Mouse (Mus musculus): ENCODE results near the gene Fbxo17. TPM values are rescaled to one million over a fixed set of nuclear protein-coding genes. Genes with fewer than 3 reads are reported as not detected.

Fbxo17 gene
- polyA plus RNA-seq, 1 experiment, result 6.2 TPM

GRCm38 (mm10) chr7:28767462-28767965, 50.9 kb downstream of the Fbxo17 start, which contains the start of gene Nfkbib:
TSS of gene Nfkbib (minus strand) at chr7:28767512.
- no peak within 1 kb of the TSS for H3K27ac ChIP-seq (ENCODE audit: control insufficient read depth, insufficient read depth, low read length)
- DNase-seq, result no peak
- TF ChIP-seq POLR2A (IDR thresholded peaks at IDR 0.05; ENCODE audit: control insufficient read depth, extremely low read depth, insufficient read depth, low read length, poor library complexity) (no peak), CTCF (IDR thresholded peaks at IDR 0.05; ENCODE audit: borderline replicate concordance, control insufficient read depth, extremely low read depth, insufficient read depth, low read length, poor library complexity) (no peak)
- peak within 1 kb of the TSS; percentile 74 for H3K4me3 ChIP-seq (ENCODE audit: control insufficient read depth, insufficient read depth, low read length)
- WGBS, result 79% methylated on average over 7 of the region's 7 CpGs
- H3K4me1 ChIP-seq (replicated peaks; ENCODE audit: control insufficient read depth, insufficient read depth, low read length), result peaks cover 16% of the 10 kb centered on the region
- no peaks in the 10 kb centered on the region for H3K27me3 ChIP-seq (ENCODE audit: control insufficient read depth, insufficient read depth, low read length)
- H3K36me3 ChIP-seq (ENCODE audit: control insufficient read depth, insufficient read depth, low read length), result no peaks in the 10 kb centered on the region

DNA sequence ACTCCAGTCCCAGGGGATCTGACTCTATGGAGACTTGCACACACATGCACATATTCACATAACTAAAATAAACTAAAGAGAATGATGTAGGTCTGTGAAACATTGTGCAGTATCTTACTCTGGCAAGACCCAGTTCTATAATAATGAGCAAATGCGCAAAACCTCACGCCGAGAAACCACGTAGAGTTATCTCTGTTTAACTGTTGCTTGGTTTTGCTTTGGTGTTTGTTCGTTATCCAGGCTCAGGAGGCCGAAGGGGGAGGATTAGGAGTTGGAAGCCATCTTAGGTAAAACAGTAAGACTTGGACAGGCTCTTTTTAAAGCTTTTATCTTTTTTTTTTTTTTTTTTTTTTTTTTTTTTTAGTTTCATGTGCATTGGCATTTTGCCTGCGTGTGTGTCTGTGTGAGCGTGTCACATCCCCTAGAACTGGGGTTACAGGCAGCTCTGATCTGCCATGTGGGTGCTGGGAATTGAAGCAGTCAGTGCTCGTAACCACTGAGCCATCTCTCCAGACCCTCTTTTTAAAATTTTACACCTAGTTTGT, 52.9 kb downstream of the Fbxo17 start:
- no peak for DNase-seq
- TF ChIP-seq CTCF (IDR thresholded peaks at IDR 0.05; ENCODE audit: borderline replicate concordance, control insufficient read depth, extremely low read depth, insufficient read depth, low read length, poor library complexity) (no peak), POLR2A (IDR thresholded peaks at IDR 0.05; ENCODE audit: control insufficient read depth, extremely low read depth, insufficient read depth, low read length, poor library complexity) (no peak)
- Histone ChIP-seq H3K27ac (ENCODE audit: control insufficient read depth, insufficient read depth, low read length) (no peak overlapping the region), H3K4me1 (replicated peaks; ENCODE audit: control insufficient read depth, insufficient read depth, low read length) (peaks cover 16% of the 10 kb centered on the region), H3K27me3 (ENCODE audit: control insufficient read depth, insufficient read depth, low read length) (no peaks in the 10 kb centered on the region), H3K36me3 (ENCODE audit: control insufficient read depth, insufficient read depth, low read length) (no peaks in the 10 kb centered on the region), H3K4me3 (ENCODE audit: control insufficient read depth, insufficient read depth, low read length) (no peak overlapping the region)
- WGBS, result 84% methylated on average over 9 of the region's 9 CpGs

DNA sequence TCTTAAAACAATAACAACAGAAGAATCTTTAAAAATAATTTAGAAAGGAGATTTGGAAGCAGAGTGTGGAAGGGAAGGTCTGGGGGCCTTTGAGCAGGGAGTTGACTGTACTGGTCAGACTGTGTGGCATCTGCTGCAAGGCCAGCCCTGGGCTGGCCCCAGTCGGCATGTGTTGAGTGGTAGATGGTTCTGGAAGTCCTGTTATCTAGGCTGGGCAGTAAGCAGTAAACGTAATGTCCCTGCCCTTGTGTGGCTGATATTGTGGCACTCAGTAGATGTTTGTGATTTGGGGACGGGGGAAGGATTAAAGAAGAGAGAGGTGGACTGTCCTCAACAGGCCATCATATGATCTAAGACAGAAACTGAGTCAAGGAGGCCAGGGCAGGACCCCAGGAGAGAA, 53.7 kb downstream of the Fbxo17 start:
- no peaks in the 10 kb centered on the region for H3K36me3 ChIP-seq (ENCODE audit: control insufficient read depth, insufficient read depth, low read length)
- no peak overlapping the region for H3K4me3 ChIP-seq (ENCODE audit: control insufficient read depth, insufficient read depth, low read length)
- DNase-seq, result no peak
- no peak for TF ChIP-seq CTCF (IDR thresholded peaks at IDR 0.05; ENCODE audit: borderline replicate concordance, control insufficient read depth, extremely low read depth, insufficient read depth, low read length, poor library complexity)
- no peak for TF ChIP-seq POLR2A (IDR thresholded peaks at IDR 0.05; ENCODE audit: control insufficient read depth, extremely low read depth, insufficient read depth, low read length, poor library complexity)
- 96% methylated on average over 3 of the region's 3 CpGs for WGBS
- peaks cover 14% of the 10 kb centered on the region for H3K4me1 ChIP-seq (replicated peaks; ENCODE audit: control insufficient read depth, insufficient read depth, low read length)
- H3K27me3 ChIP-seq (ENCODE audit: control insufficient read depth, insufficient read depth, low read length), result no peaks in the 10 kb centered on the region
- no peak overlapping the region for H3K27ac ChIP-seq (ENCODE audit: control insufficient read depth, insufficient read depth, low read length)

DNA sequence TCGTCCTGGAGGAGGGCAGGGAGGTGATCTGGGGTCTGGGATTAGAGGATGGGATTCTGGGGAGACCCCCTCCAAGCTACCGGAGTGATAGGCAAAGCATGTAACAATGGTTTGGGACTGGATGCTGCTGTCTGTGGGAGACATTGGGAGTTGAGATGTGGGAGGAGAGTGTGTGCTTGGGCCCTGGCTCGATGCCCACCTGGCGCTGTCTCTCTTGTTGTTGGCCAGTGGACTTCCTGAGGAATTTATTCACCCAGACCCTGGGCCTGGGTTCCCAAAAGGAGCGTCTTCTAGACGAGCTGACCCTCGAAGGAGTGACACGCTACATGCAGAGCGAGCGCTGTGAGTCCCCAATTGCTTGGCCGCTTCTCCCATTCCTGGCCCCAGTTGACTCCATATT, 55.3 kb downstream of the Fbxo17 start:
- Histone ChIP-seq H3K4me1 (replicated peaks; ENCODE audit: control insufficient read depth, insufficient read depth, low read length) (peaks cover 10% of the 10 kb centered on the region), H3K27ac (ENCODE audit: control insufficient read depth, insufficient read depth, low read length) (no peak overlapping the region), H3K27me3 (ENCODE audit: control insufficient read depth, insufficient read depth, low read length) (no peaks in the 10 kb centered on the region), H3K4me3 (ENCODE audit: control insufficient read depth, insufficient read depth, low read length) (no peak overlapping the region), H3K36me3 (ENCODE audit: control insufficient read depth, insufficient read depth, low read length) (no peaks in the 10 kb centered on the region)
- WGBS, result 95% methylated on average over 11 of the region's 11 CpGs
- DNase-seq, result no peak
- TF ChIP-seq POLR2A (IDR thresholded peaks at IDR 0.05; ENCODE audit: control insufficient read depth, extremely low read depth, insufficient read depth, low read length, poor library complexity) (no peak), CTCF (IDR thresholded peaks at IDR 0.05; ENCODE audit: borderline replicate concordance, control insufficient read depth, extremely low read depth, insufficient read depth, low read length, poor library complexity) (no peak)

- H3K4me1 ChIP-seq (replicated peaks; ENCODE audit: control insufficient read depth, insufficient read depth, low read length), result no peaks in the 10 kb centered on the region
- H3K36me3 ChIP-seq (ENCODE audit: control insufficient read depth, insufficient read depth, low read length), result no peaks in the 10 kb centered on the region
- H3K27me3 ChIP-seq (ENCODE audit: control insufficient read depth, insufficient read depth, low read length), result no peaks in the 10 kb centered on the region
- H3K4me3 ChIP-seq (ENCODE audit: control insufficient read depth, insufficient read depth, low read length), result no peak overlapping the region
- no peak for DNase-seq
- no peak overlapping the region for H3K27ac ChIP-seq (ENCODE audit: control insufficient read depth, insufficient read depth, low read length)
- 95% methylated on average over 3 of the region's 3 CpGs for WGBS
- TF ChIP-seq POLR2A (IDR thresholded peaks at IDR 0.05; ENCODE audit: control insufficient read depth, extremely low read depth, insufficient read depth, low read length, poor library complexity) (no peak), CTCF (IDR thresholded peaks at IDR 0.05; ENCODE audit: borderline replicate concordance, control insufficient read depth, extremely low read depth, insufficient read depth, low read length, poor library complexity) (no peak)
Measured at GRCm38 (mm10) chr7:28773163-28773562, 56.6 kb downstream of the Fbxo17 start.

GRCm38 (mm10) chr7:28774164-28774563, 57.6 kb downstream of the Fbxo17 start:
- no peak for DNase-seq
- Histone ChIP-seq H3K4me1 (replicated peaks; ENCODE audit: control insufficient read depth, insufficient read depth, low read length) (no peaks in the 10 kb centered on the region), H3K4me3 (ENCODE audit: control insufficient read depth, insufficient read depth, low read length) (no peak overlapping the region), H3K36me3 (ENCODE audit: control insufficient read depth, insufficient read depth, low read length) (no peaks in the 10 kb centered on the region), H3K27ac (ENCODE audit: control insufficient read depth, insufficient read depth, low read length) (no peak overlapping the region), H3K27me3 (ENCODE audit: control insufficient read depth, insufficient read depth, low read length) (no peaks in the 10 kb centered on the region)
- TF ChIP-seq POLR2A (IDR thresholded peaks at IDR 0.05; ENCODE audit: control insufficient read depth, extremely low read depth, insufficient read depth, low read length, poor library complexity) (no peak), CTCF (IDR thresholded peaks at IDR 0.05; ENCODE audit: borderline replicate concordance, control insufficient read depth, extremely low read depth, insufficient read depth, low read length, poor library complexity) (no peak)
- WGBS, result 96% methylated on average over 12 of the region's 12 CpGs

- H3K27ac ChIP-seq (ENCODE audit: control insufficient read depth, insufficient read depth, low read length), result no peak overlapping the region
- TF ChIP-seq POLR2A (IDR thresholded peaks at IDR 0.05; ENCODE audit: control insufficient read depth, extremely low read depth, insufficient read depth, low read length, poor library complexity) (no peak), CTCF (IDR thresholded peaks at IDR 0.05; ENCODE audit: borderline replicate concordance, control insufficient read depth, extremely low read depth, insufficient read depth, low read length, poor library complexity) (no peak)
- H3K27me3 ChIP-seq (ENCODE audit: control insufficient read depth, insufficient read depth, low read length), result no peaks in the 10 kb centered on the region
- WGBS, result 97% methylated on average over 7 of the region's 7 CpGs
- H3K4me3 ChIP-seq (ENCODE audit: control insufficient read depth, insufficient read depth, low read length), result no peak overlapping the region
- no peak for DNase-seq
- H3K36me3 ChIP-seq (ENCODE audit: control insufficient read depth, insufficient read depth, low read length), result no peaks in the 10 kb centered on the region
- H3K4me1 ChIP-seq (replicated peaks; ENCODE audit: control insufficient read depth, insufficient read depth, low read length), result peaks cover under 1% of the 10 kb centered on the region
Measured at GRCm38 (mm10) chr7:28775129-28775528, 58.5 kb downstream of the Fbxo17 start.
